Mouse (Mus musculus) left cerebral cortex, adult 8-10 months (tissue): ENCODE data around the gene Gas6. TPM values are rescaled to one million over a fixed set of nuclear protein-coding genes. Genes with fewer than 3 reads are reported as not detected.

ENCODE experiments used
- DNase-seq, 2 experiments: peaks; one replicate each; pipeline ENCODE4 v3.0.0; 2022; ENCODE audit warnings: low spot score in 2 of 2
- total RNA-seq, 4 experiments: library from RNA; stranded (reverse); gene quantifications; 2 replicates each; pipeline ENCODE4 v1.2.4; 2022

Gas6 gene
- total RNA-seq, 4 experiments from 2014 or later = 97.2 to 113 (median 110) TPM

- DNase-seq = no peak
Observed at GRCm38 (mm10) chr8:13506849-13507248, 12.6 kb upstream of the Gas6 start.

- DNase-seq = no peak
Observed at GRCm38 (mm10) chr8:13504894-13505674, 10.8 kb upstream of the Gas6 start.

GRCm38 (mm10) chr8:13503936-13504606 is 9.8 kb upstream of the Gas6 start:
- DNase-seq = no peak

GRCm38 (mm10) chr8:13501221-13501620 is 6.9 kb upstream of the Gas6 start:
- DNase-seq = no peak

GRCm38 (mm10) chr8:13493011-13493410 is 1.3 kb downstream of the Gas6 start:
- no peak for DNase-seq

GRCm38 (mm10) chr8:13492198-13492995 is 1.9 kb downstream of the Gas6 start:
- DNase-seq = no peak

GRCm38 (mm10) chr8:13491491-13492010 is 2.7 kb downstream of the Gas6 start:
- DNase-seq = no peak

- no peak for DNase-seq
Observed at GRCm38 (mm10) chr8:13489986-13490910, 4.0 kb downstream of the Gas6 start.

- DNase-seq = no peak
Observed at GRCm38 (mm10) chr8:13489351-13489750, 4.9 kb downstream of the Gas6 start.

GRCm38 (mm10) chr8:13483191-13483590 is 11.1 kb downstream of the Gas6 start:
- DNase-seq = no peak

- DNase-seq = no peak
Observed at GRCm38 (mm10) chr8:13482101-13482801, 12.0 kb downstream of the Gas6 start.

- DNase-seq = no peak
Observed at GRCm38 (mm10) chr8:13481596-13481995, 12.7 kb downstream of the Gas6 start.

- DNase-seq = no peak
Observed at GRCm38 (mm10) chr8:13481089-13481554, 13.2 kb downstream of the Gas6 start.

- no peak for DNase-seq
Observed at GRCm38 (mm10) chr8:13475892-13476291, 18.4 kb downstream of the Gas6 start.

GRCm38 (mm10) chr8:13472284-13472683 is 22.0 kb downstream of the Gas6 start:
- no peak for DNase-seq

- DNase-seq = no peak
Observed at GRCm38 (mm10) chr8:13471484-13471883, 22.8 kb downstream of the Gas6 start.

- no peak for DNase-seq
Observed at GRCm38 (mm10) chr8:13468737-13469136, 25.6 kb downstream of the Gas6 start.

GRCm38 (mm10) chr8:13466989-13467388 is 27.3 kb downstream of the Gas6 start:
- DNase-seq = no peak

- no peak for DNase-seq
Observed at GRCm38 (mm10) chr8:13465324-13465723, 29.0 kb downstream of the Gas6 start.

GRCm38 (mm10) chr8:13462392-13462791 is 31.9 kb downstream of the Gas6 start:
- no peak for DNase-seq
